Mouse (Mus musculus): ENCODE measurements at regions not wholly inside any gene's neighbourhood (a gene's known extent, or its start where the extent isn't known, plus 50 kb on each side); places are given as distances from the start of the nearest gene placed in this dataset.
A peak's percentile ranks its signal among the peaks of the same experiment; 100 is the strongest.

- DNase-seq: no peak
Measured at GRCm38 (mm10) chr9:43387397-43387796, 76.7 kb downstream of the Trim29 start.

GRCm38 (mm10) chr9:43389491-43390083 lies 78.9 kb downstream of the Trim29 start:
- DNase-seq: no peak

- DNase-seq: no peak
Measured at GRCm38 (mm10) chr9:43392467-43393064, 81.9 kb downstream of the Trim29 start.

- DNase-seq: no peak
Measured at GRCm38 (mm10) chr9:43394204-43394603, 83.6 kb downstream of the Trim29 start.

DNA sequence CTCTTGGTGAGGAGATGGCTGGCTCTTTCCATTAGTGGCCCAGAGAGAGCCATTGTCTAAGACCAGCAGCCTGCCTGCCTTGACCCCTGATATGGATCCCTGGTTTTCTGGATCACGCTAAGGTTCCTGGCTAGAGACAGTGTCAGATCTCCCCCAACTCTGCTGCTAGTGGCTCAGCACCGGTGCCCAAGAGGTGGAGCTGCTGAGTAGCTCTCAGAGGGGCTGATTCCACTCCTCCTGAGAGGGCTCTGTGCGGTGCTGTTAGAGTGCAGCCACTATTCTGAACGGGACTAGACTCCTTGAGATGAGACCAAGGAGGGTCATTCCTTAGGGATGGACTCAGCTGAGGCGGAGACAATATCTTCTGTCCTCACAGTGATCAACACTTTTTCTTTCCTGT lies 84.6 kb downstream of the Trim29 start:
- DNase-seq: peak in 1 of 2 experiments; percentile 8

DNA sequence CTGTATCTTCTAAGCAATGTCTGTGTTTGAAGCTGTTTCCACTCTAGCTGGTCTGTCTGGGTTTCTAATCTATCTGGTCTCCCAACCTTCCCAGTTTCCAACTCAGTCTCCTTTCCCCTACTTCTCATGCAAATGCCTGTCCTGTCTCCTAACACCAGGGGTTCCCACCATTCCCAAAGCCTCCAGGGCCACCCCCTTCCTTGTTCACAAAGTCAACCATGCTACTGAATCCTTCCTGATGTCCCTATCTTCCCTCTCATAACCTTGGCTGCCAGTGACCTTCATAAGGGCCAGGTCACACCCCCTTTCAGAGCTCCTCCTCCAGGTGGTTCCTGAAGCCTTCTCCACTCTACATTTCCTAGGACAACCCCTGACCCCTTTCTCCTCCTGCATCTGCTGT lies 85.9 kb downstream of the Trim29 start:
- no peak for DNase-seq

DNA sequence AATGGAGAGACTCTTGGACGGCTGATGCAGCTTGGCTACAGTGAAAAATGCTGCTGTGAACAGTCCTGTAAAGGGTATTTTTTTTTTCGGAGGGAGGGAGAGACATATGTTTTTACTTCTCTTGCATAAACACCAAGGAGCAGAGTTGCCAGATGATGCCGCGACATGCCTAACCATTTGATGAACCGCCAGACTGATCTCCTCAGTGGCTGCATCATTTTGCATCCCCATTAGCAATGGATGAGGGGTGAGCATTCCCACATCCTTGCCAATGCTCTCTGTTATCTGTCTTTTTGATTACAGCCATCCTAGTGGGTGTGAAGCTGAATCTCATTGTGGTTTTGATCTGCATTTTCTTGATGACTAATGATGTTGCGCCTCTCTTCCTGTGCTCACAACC lies 97.8 kb downstream of the Trim29 start:
- DNase-seq: no peak

DNA sequence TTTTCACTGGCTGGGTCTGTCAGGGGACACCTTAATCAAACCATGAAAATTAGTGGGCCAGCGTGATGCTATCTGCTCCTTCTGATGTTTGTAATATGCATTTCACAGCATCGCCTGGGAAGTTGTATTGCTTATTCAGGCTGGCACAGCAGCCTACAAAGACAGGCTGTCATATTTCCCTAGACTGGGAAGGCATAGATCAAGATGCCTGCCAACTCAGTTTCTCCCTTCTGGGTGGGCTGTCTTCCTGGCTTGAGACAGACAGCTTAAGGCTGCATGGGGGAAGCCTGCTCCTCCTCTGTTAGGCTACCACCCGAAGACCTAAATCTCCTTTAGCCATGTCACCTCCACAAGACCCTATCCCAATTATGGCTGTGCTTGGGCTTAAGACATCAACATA lies 101.8 kb downstream of the Trim29 start:
- DNase-seq: no peak

GRCm38 (mm10) chr9:43419993-43420715 lies 109.5 kb downstream of the Trim29 start:
- DNase-seq: no peak

DNA sequence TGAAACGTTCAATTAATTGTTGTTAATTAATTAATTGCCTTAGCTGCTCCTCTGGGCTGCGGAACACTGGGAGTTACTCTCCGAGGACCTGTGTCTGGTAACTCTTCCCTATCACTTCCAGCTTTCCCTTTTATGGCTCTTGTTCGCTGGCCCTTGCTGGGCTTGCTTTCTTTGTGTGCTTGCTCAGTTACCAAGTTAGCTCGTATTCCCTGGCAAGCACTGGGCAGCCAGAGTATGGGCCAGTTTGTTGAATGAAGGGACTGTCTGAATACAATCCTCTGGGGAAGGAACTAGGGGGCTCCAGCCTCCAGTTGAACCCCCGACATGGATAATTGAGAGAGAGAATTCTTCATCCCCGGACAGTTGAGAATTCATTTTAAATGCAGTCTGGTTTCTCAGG lies 116.4 kb downstream of the Trim29 start:
- DNase-seq: no peak

GRCm38 (mm10) chr9:43433953-43434352 lies 123.3 kb downstream of the Trim29 start:
- DNase-seq: peak; percentile 9 to 19

- DNase-seq: no peak
Measured at GRCm38 (mm10) chr9:43438476-43438875, 127.8 kb downstream of the Trim29 start.

- DNase-seq: no peak
Measured at GRCm38 (mm10) chr9:43440959-43441510, 130.4 kb downstream of the Trim29 start.

DNA sequence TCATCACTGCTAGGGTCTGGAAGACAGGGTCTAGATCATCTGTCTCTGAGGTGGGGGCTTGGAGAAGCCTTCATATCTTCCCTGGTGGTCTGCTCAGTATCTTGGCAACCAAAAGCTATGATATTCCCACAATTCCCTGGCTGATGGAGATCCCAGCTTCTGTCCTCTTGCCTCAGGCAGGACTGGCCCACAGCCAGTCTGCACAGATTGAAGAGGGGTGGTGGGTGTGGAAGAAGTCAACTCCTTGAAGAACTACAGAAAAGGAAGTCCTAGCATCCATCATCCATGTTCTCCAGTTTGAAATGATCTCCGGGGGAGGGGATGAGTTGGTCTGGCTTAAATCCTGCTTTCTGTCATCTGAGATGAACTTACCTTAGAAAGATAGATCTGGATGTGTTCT lies 134.8 kb downstream of the Trim29 start:
- DNase-seq: no peak

DNA sequence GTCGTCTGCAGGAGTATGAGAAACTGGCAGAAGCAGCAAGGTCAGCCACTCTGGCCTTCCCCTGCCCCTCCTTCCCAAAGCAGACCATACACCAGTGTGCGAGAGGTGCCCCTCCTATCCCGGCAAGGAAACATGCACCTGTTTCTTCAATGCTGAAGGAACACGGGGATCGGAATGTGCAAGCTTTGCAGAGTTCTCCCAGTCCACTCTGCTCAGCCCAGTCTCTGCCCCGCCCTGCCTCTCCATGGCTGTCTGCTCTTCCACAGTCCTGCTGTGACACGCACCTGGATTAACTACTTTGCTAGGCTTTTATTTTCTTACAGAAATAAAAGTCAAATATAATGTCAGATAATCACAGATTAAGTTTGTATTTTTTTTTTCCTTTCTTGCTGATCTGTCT lies 136.7 kb downstream of the Trim29 start:
- peak; percentile 48 to 55 for DNase-seq

DNA sequence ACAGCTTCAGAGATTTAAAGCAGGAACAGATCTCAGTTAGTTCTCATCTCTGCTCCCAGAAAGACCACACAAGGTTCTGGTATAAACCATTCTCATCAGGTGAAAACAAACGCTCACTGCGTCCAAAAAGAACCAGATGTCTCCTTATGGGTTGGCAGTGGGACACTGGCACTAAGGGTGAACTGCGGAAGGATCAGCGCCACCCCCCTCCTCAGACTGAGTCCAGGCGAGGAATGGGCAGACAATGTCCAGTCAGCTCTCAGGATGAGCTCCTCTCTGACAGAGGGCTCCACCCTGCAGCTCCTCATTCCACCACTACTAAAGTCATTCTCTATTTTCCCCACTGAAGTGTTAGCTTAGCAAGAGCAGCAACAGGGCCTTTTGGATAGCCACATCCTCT lies 138.3 kb downstream of the Trim29 start:
- no peak for DNase-seq

GRCm38 (mm10) chr9:43453953-43454582 lies 143.4 kb downstream of the Trim29 start:
- peak in 1 of 2 experiments; percentile 34 for DNase-seq

DNA sequence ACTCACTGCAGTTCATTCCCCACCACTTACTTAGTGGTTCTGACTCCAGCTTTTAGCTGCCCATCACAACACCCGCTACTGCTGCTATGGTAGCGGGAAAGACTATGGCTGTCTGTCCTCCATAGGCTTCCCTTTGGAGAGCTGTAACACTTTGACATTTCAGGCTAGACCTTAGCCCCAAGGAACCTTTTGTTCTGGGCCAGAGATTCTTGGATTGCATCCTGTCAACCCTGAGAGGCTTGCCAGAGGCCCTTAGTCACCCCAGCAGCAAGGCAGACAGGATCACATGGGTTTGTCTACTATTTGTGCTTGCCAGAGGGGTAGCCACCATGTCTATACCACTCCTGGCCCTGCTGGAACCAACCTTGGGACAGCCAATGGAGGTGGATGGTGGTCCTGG lies 147.1 kb downstream of the Trim29 start:
- peak; percentile 35 for DNase-seq

DNA sequence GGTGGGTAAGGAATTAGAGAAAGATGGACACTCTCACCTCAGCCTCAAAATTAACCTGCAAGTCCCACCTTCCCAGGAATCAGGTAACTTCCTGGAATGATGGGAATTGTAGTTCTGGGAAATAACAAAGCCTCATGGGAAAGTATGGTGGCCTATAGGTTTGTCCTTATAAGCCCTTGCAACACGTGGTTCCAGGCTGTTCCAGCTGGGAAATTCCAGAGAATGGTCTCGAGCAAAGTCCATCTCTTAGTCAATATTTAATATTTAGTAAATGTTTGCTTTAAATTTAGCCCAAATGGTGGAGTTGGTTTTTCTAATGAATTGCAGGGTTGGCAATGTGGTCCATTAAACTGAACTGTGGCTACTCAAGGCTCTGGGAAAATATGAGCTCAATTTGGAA lies 150.5 kb downstream of the Trim29 start:
- peak; percentile 71 to 86 for DNase-seq

- DNase-seq: no peak
Measured at GRCm38 (mm10) chr9:43463445-43464090, 152.9 kb downstream of the Trim29 start.

DNA sequence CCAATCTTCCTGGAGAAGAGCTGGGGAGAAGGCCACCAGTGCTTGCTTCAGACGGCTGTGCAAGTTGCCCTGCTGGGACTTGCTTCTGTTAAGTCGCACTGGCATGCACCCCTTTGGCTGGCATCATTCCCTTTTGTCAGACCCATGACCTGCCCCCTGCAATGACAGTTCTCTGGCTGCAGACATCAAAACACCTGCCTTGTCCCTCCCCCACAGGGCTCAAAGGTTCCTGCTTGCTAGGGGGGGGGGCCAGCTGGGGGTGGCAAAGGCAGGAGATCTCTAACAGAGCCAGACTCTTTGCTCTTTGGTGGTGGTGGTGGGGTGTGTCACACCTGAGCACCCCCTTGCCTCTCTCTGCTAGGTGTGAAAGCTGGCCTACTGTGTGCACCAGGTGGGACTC lies 154.5 kb downstream of the Trim29 start:
- DNase-seq: peak; percentile 88

DNA sequence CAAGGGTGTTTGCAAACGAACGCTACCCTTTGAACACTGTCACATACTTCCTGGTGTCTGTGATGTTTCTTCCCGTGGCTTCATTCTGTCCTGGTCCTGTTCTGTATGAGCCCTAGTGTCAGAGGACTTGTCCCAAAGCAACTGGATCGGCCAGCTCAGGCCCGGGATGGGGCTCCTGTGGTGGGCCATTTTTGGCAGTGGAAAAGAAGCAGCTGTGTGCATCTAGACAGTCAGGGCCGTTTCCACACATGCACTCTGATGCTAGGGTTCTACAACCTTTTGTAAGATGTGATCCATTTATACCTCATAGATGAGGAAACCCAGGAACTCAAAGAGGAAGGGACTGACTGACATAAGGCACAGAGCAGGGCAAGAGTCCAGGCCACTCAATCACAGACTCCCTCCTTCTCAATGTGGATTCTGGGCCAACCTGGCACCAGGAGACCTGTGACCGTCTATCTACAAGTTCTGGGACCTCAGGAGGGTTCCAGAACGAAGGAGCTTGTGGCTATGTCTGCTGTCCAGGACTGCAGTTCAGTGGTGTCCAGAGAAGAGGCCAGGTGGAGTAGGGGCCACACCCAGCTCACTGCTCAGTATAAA lies 155.2 kb downstream of the Trim29 start:
- DNase-seq: peak; percentile 36 to 48

GRCm38 (mm10) chr9:43466883-43467282 lies 156.2 kb downstream of the Trim29 start:
- no peak for DNase-seq

Measured in kidney, adult 8-10 months (tissue).